Mouse (Mus musculus) liver, embryonic 15.5 days (tissue): Measurements from ENCODE around the gene Cfap52. TPM values are rescaled to one million over a fixed set of nuclear protein-coding genes. Genes with fewer than 3 reads are reported as not detected.

Experiments
- ATAC-seq: fragments of 200-750 bp; cut with Nextera tagmentation; 2 replicates; pipeline ENCODE4 v1.8.0; 2017; ENCODE audit warnings: moderate number of reproducible peaks, mild to moderate bottlenecking, moderate library complexity; ENCODE audit not compliant: insufficient read depth
- H3K27ac ChIP-seq: fragments of 300-500 bp; sonication (generic); replicated peaks from 2 replicates; pipeline ENCODE4 v1.5.1; 2015; ENCODE audit warnings: mild to moderate bottlenecking, inconsistent platforms
- H3K27me3 ChIP-seq: fragments of 300-500 bp; sonication (generic); 2 replicates; pipeline ENCODE4 v1.6.1; 2015; ENCODE audit warnings: mild to moderate bottlenecking, inconsistent platforms
- H3K36me3 ChIP-seq: fragments of 300-500 bp; sonication (generic); replicated peaks from 2 replicates; pipeline ENCODE4 v1.6.1; 2015; ENCODE audit warnings: moderate library complexity, mild to moderate bottlenecking, inconsistent platforms
- H3K4me1 ChIP-seq: fragments of 300-500 bp; sonication (generic); replicated peaks from 2 replicates; pipeline ENCODE4 v1.6.1; 2015; ENCODE audit warnings: inconsistent platforms
- H3K4me2 ChIP-seq: fragments of 300-500 bp; sonication (generic); 2 replicates; pipeline ENCODE4 v1.6.1; 2015; ENCODE audit warnings: moderate library complexity, mild to moderate bottlenecking, inconsistent platforms
- H3K4me3 ChIP-seq: fragments of 300-500 bp; sonication (generic); replicated peaks from 2 replicates; pipeline ENCODE4 v1.5.1; 2015; ENCODE audit warnings: mild to moderate bottlenecking, inconsistent platforms
- H3K9ac ChIP-seq: fragments of 300-500 bp; sonication (generic); 2 replicates; pipeline ENCODE4 v1.6.1; 2015; ENCODE audit warnings: moderate library complexity, mild to moderate bottlenecking, inconsistent platforms
- H3K9me3 ChIP-seq: fragments of 300-500 bp; sonication (generic); replicated peaks from 2 replicates; pipeline ENCODE4 v1.6.1; 2016; ENCODE audit warnings: inconsistent platforms
- WGBS: fragments of 180-500 bp; shearing (Covaris S2); methylation state at CpG from one replicate; pipeline ENCODE4 v1.1.7; 2015; ENCODE audit warnings: mixed read lengths; ENCODE audit not compliant: insufficient replicate concordance; 5-methylcytosine and 5-hydroxymethylcytosine counted together
- polyA plus RNA-seq: library from polyadenylated mRNA; unstranded; fragments of >200 nt; fragmentation: Nextera tagmentation; extraction: Ambion mirVana; gene quantifications from 2 replicates; pipeline ENCODE4 v1.2.1, GENCODE M21; 2015

Gene Cfap52
- polyA plus RNA-seq, 1 experiment from 2014 or later = not detected

DNA sequence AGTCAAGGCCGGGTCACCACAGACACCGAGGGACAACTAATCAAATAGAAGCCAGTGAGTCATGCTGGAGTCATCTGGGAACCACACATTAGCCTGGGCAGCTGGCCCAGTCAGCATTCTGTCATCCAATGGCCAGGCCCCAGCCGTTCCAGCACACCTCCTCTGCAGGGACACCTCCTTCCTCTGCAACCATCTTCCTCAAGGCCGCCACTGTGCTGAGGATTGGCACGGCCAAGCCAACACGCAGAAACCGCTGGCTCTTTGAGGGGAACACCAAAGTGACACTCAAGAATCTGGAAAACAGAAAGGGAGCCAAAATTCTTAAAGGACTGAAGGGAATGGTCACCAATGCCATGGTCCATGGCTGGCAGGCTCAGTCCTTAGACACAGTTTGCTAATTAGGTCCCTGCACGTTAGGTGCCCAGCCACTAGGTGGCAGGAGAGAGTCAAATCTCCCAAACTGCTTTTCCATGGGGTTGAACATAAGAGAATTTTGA is 68.3 kb downstream of the Cfap52 start:
- Histone ChIP-seq H3K4me1 (no peaks in the 10 kb centered on the region), H3K4me3 (no peak overlapping the region), H3K4me2 (no peak overlapping the region), H3K9ac (no peak overlapping the region), H3K9me3 (no peaks in the 10 kb centered on the region), H3K36me3 (no peaks in the 10 kb centered on the region), H3K27ac (no peak overlapping the region), H3K27me3 (no peaks in the 10 kb centered on the region)
- no peak for ATAC-seq
- 43% methylated on average over 8 of the region's 8 CpGs for WGBS

DNA sequence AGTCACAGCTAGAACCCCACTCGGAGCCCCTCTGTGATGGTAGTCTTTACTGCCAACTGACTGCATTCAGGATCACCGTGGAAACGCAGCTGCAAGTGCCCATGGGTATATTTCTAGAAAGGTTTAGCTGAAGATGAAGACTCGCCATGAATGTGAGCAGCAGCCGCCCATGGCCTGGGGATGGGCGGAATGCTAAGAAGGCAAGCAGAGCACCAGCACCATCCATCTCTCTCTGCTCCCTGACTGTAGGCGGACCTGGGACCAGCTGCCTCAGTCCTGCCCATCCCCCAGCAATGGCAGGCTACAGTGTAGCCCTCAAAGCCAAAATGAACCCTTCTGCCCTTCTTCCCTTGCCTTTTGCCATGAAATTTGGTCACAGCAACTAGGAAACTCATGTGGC is 69.8 kb downstream of the Cfap52 start:
- Histone ChIP-seq H3K36me3 (no peaks in the 10 kb centered on the region), H3K27ac (no peak overlapping the region), H3K9ac (no peak overlapping the region), H3K27me3 (no peaks in the 10 kb centered on the region), H3K4me1 (no peaks in the 10 kb centered on the region), H3K4me2 (no peak overlapping the region), H3K4me3 (no peak overlapping the region), H3K9me3 (no peaks in the 10 kb centered on the region)
- ATAC-seq = no peak
- WGBS = 60% methylated on average over 7 of the region's 7 CpGs

DNA sequence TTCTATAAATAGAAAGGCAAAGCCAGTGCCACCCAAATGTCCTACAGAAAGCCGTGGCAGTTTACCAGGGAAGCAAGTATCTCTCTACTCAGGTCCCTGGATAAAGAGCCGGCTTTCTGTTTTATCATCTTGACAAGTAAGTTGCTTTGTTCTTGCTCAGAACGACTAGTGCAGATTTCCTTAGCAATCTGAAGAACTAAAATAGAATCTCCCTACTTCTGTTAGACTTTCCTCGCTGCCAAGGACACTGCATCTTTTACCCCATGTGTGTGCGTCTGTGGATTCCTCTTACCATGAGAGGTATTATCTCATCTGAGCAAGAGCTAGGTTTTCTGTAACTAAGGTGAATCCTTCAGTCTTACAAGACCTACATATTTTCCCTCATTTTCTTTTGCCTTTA is 76.9 kb downstream of the Cfap52 start:
- no peak overlapping the region for H3K27ac ChIP-seq
- no peak overlapping the region for H3K9ac ChIP-seq
- no peaks in the 10 kb centered on the region for H3K9me3 ChIP-seq
- H3K27me3 ChIP-seq = no peaks in the 10 kb centered on the region
- 70% methylated on average over 5 of the region's 5 CpGs for WGBS
- no peak for ATAC-seq
- H3K36me3 ChIP-seq = no peaks in the 10 kb centered on the region
- H3K4me3 ChIP-seq = no peak overlapping the region
- H3K4me2 ChIP-seq = no peak overlapping the region
- H3K4me1 ChIP-seq = no peaks in the 10 kb centered on the region

DNA sequence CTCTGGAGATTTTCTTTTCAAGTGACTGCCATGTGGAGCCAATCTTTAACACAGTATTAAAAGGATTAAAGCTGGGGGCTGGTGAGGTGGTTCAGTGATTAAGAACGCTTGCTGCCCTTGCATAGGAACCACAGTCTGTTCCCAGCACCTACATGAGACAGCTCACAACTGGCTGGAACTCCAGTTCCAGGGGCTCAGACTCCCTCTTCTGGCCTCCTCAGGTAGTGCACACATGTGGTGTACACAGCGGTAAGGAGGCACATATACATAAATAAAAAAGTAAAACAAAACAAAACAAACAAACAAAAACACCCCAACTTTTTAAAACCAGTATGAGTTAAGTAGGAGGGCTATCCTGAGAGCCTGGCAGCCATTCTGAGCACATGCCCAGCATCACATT is 79.5 kb downstream of the Cfap52 start:
- H3K9me3 ChIP-seq = no peaks in the 10 kb centered on the region
- no peaks in the 10 kb centered on the region for H3K36me3 ChIP-seq
- H3K9ac ChIP-seq = no peak overlapping the region
- no peak overlapping the region for H3K4me2 ChIP-seq
- no peaks in the 10 kb centered on the region for H3K27me3 ChIP-seq
- no peaks in the 10 kb centered on the region for H3K4me1 ChIP-seq
- no peak overlapping the region for H3K4me3 ChIP-seq
- H3K27ac ChIP-seq = no peak overlapping the region
- no peak for ATAC-seq
- WGBS = 66% methylated on average over 2 of the region's 2 CpGs

Other genes with a start within 250 kb of the Cfap52 start
- 0.31 and 0.36 TPM in 2 replicates for gene Glp2r, start 194.5 kb downstream of the Cfap52 start, polyA plus RNA-seq
- gene Gsg1l2, start 191.0 kb downstream of the Cfap52 start, polyA plus RNA-seq = not detected in 2 replicates
- 0.75 and 1.2 TPM in 2 replicates for gene Dhrs7c, start 167.5 kb downstream of the Cfap52 start, polyA plus RNA-seq
- gene Usp43, start 43.5 kb downstream of the Cfap52 start, polyA plus RNA-seq = not detected in 2 replicates
- 17.3 and 20.0 TPM in 2 replicates for gene Stx8, start 542 bp upstream of the Cfap52 start, polyA plus RNA-seq